Mouse (Mus musculus) lung, postnatal 0 days (tissue): ENCODE measurements around the gene Plekhh2. TPM values are rescaled to one million over a fixed set of nuclear protein-coding genes. Genes with fewer than 3 reads are reported as not detected.
A peak's percentile ranks its signal among the peaks of the same experiment; 100 is the strongest.

Experiments
- ATAC-seq: fragments of 200-750 bp; cut with Nextera tagmentation; 2 replicates; pipeline ENCODE4 v1.8.0; 2017; ENCODE audit warnings: moderate library complexity
- DNase-seq: peaks from one replicate; pipeline ENCODE4 v3.0.0-alpha.2; 2016; ENCODE audit warnings: low spot score
- H3K27ac ChIP-seq: fragments of 300-500 bp; sonication (generic); 2 replicates; pipeline ENCODE4 v1.5.1; 2014; ENCODE audit warnings: antibody characterized with exemption, mild to moderate bottlenecking, low read length, mixed read lengths
- H3K27me3 ChIP-seq: fragments of 300-500 bp; sonication (generic); replicated peaks from 2 replicates; pipeline ENCODE4 v1.6.1; 2014; ENCODE audit warnings: low read length, mixed read lengths; ENCODE audit not compliant: insufficient read depth
- H3K36me3 ChIP-seq: fragments of 300-500 bp; sonication (generic); 2 replicates; pipeline ENCODE4 v1.6.1; 2014; ENCODE audit warnings: low read length, mixed read lengths; ENCODE audit not compliant: insufficient read depth
- H3K4me1 ChIP-seq: fragments of 300-500 bp; sonication (generic); 2 replicates; pipeline ENCODE4 v1.6.1; 2014; ENCODE audit warnings: antibody characterized with exemption, low read depth, low read length, mixed read lengths; ENCODE audit not compliant: insufficient read depth
- H3K4me2 ChIP-seq: fragments of 300-500 bp; sonication (generic); replicated peaks from 2 replicates; pipeline ENCODE4 v1.6.1; 2014; ENCODE audit warnings: low read depth, mild to moderate bottlenecking, low read length, moderate library complexity, mixed read lengths
- H3K4me3 ChIP-seq: fragments of 300-500 bp; sonication (generic); 2 replicates; pipeline ENCODE4 v1.5.1; 2014; ENCODE audit warnings: low read depth, low read length
- H3K9ac ChIP-seq: fragments of 300-500 bp; sonication (generic); replicated peaks from 2 replicates; pipeline ENCODE4 v1.6.1; 2014; ENCODE audit warnings: low read depth, mild to moderate bottlenecking
- H3K9me3 ChIP-seq: fragments of 300-500 bp; sonication (generic); 2 replicates; pipeline ENCODE4 v1.6.1; 2016; ENCODE audit warnings: low read length, mixed read lengths
- CTCF ChIP-seq: IDR thresholded peaks from 2 replicates; pipeline ENCODE4 v1.5.1; 2016; ENCODE audit warnings: antibody characterized with exemption, mild to moderate bottlenecking
- EP300 ChIP-seq: IDR thresholded peaks from 2 replicates; pipeline ENCODE4 v1.6.1; 2016; ENCODE audit warnings: antibody characterized with exemption, mild to moderate bottlenecking, control low read depth
- WGBS: fragments of 180-500 bp; shearing (Covaris S2); extraction: QIAGEN DNeasy Blood & Tissue Kit; methylation state at CpG from one replicate; pipeline ENCODE4 v1.1.7; 2014; 5-methylcytosine and 5-hydroxymethylcytosine counted together
- polyA plus RNA-seq: library from polyadenylated mRNA; unstranded; fragments of >200 nt; fragmentation: Nextera tagmentation; extraction: Ambion mirVana; gene quantifications from 2 replicates; pipeline ENCODE4 v1.2.1, GENCODE M21; 2015

The Plekhh2 gene
- polyA plus RNA-seq, 1 experiment from 2014 or later = 5.1 TPM

GRCm38 (mm10) chr17:84621209-84621608 is 109.5 kb downstream of the Plekhh2 start:
- ATAC-seq = peak; percentile 75
- H3K9me3 ChIP-seq = no peaks in the 10 kb centered on the region
- H3K27ac ChIP-seq = 0 out of 2 replicates have a peak overlapping the region, but pooled peaks have one; percentile 11
- H3K4me1 ChIP-seq = no peaks in the 10 kb centered on the region; the same call in 1 of the 2 replicates
- peak; percentile 75 for DNase-seq
- no peak overlapping the region for H3K4me2 ChIP-seq
- WGBS = 52% methylated on average over 6 of the region's 6 CpGs
- H3K4me3 ChIP-seq = no peak overlapping the region
- H3K36me3 ChIP-seq = peaks cover 6% of the 10 kb centered on the region; the same call in 1 of the 2 replicates
- no peaks in the 10 kb centered on the region for H3K27me3 ChIP-seq
- no peak overlapping the region for H3K9ac ChIP-seq
- TF ChIP-seq EP300 (peak; percentile 20; the same call in 1 of the 2 replicates), CTCF (no peak)

GRCm38 (mm10) chr17:84622028-84622427 is 110.3 kb downstream of the Plekhh2 start:
- DNase-seq (no peak), ATAC-seq (no peak)
- WGBS = 88% methylated on average over 4 of the region's 4 CpGs
- Histone ChIP-seq H3K27me3 (no peaks in the 10 kb centered on the region), H3K36me3 (peaks cover 2% of the 10 kb centered on the region; the same call in 1 of the 2 replicates), H3K9me3 (no peaks in the 10 kb centered on the region), H3K4me1 (no peaks in the 10 kb centered on the region; the same call in 1 of the 2 replicates), H3K4me2 (no peak overlapping the region), H3K4me3 (no peak overlapping the region), H3K9ac (no peak overlapping the region), H3K27ac (no peak overlapping the region)
- TF ChIP-seq CTCF = peak; percentile 44
- no peak for TF ChIP-seq EP300

GRCm38 (mm10) chr17:84622873-84623272 is 111.2 kb downstream of the Plekhh2 start:
- Histone ChIP-seq H3K4me3 (no peak overlapping the region), H3K9me3 (no peaks in the 10 kb centered on the region), H3K36me3 (no peaks in the 10 kb centered on the region), H3K9ac (no peak overlapping the region), H3K4me2 (no peak overlapping the region), H3K4me1 (no peaks in the 10 kb centered on the region; the same call in 1 of the 2 replicates), H3K27ac (0 out of 2 replicates have a peak overlapping the region, but pooled peaks have one; percentile 38), H3K27me3 (no peaks in the 10 kb centered on the region)
- ATAC-seq = no peak
- TF ChIP-seq CTCF (no peak), EP300 (no peak)
- peak; percentile 54 for DNase-seq
- WGBS = 55% methylated on average over 2 of the region's 2 CpGs

GRCm38 (mm10) chr17:84626276-84626856 is 114.7 kb downstream of the Plekhh2 start, which contains the start of gene Dync2li1:
Dync2li1 (plus strand) TSS chr17:84626496.
- Histone ChIP-seq H3K4me3 (peak within 1 kb of the TSS; percentile 47), H3K9me3 (no peaks in the 10 kb centered on the region), H3K27ac (peak within 1 kb of the TSS; percentile 38; the same call in 1 of the 2 replicates), H3K4me1 (no peaks in the 10 kb centered on the region), H3K9ac (0 out of 2 replicates have a peak within 1 kb of the TSS, but pooled peaks have one; percentile 12), H3K4me2 (peak within 1 kb of the TSS; percentile 78), H3K27me3 (no peaks in the 10 kb centered on the region), H3K36me3 (no peaks in the 10 kb centered on the region)
- 1% methylated on average over 23 of the region's 25 CpGs for WGBS
- TF ChIP-seq EP300 = no peak
- no peak for TF ChIP-seq CTCF
- DNase-seq (peak; percentile 96), ATAC-seq (peak; percentile 96)

- Histone ChIP-seq H3K27me3 (no peaks in the 10 kb centered on the region), H3K4me2 (peak overlapping the region; percentile 78), H3K9ac (0 out of 2 replicates have a peak overlapping the region, but pooled peaks have one; percentile 12), H3K36me3 (no peaks in the 10 kb centered on the region), H3K27ac (peak overlapping the region; percentile 38; the same call in 1 of the 2 replicates), H3K4me1 (no peaks in the 10 kb centered on the region), H3K4me3 (peak overlapping the region; percentile 47), H3K9me3 (no peaks in the 10 kb centered on the region)
- ATAC-seq (peak; percentile 43), DNase-seq (peak; percentile 27)
- WGBS = 21% methylated on average over 9 of the region's 9 CpGs
- TF ChIP-seq CTCF (peak; percentile 34), EP300 (no peak)
Measured at GRCm38 (mm10) chr17:84626857-84627305, 115.2 kb downstream of the Plekhh2 start.

- Histone ChIP-seq H3K27ac (no peak overlapping the region), H3K27me3 (no peaks in the 10 kb centered on the region), H3K4me2 (no peak overlapping the region), H3K4me3 (no peak overlapping the region), H3K9me3 (no peaks in the 10 kb centered on the region), H3K9ac (no peak overlapping the region), H3K36me3 (no peaks in the 10 kb centered on the region), H3K4me1 (no peaks in the 10 kb centered on the region)
- 77% methylated on average over 10 of the region's 10 CpGs for WGBS
- no peak for ATAC-seq
- TF ChIP-seq CTCF = no peak
- no peak for DNase-seq
Measured at GRCm38 (mm10) chr17:84627721-84628120, 116.0 kb downstream of the Plekhh2 start.
